In genomic region chr1:62510501-62510900, GRCm38 (mm10) we compare ENCODE assay signal across 21 mouse cellular contexts.
DNase-seq lines count a peak whose midpoint lies in the region; ATAC-seq and TF ChIP-seq lines count a peak whose summit lies in the region.
"Had no signal": no experiment of that assay in that cellular context is flagged by ENCODE, and none has a peak within 500 bp of the region (broad histone marks: within the 10 kb centered on the region; RNA-seq: fewer than 3 reads in every experiment).

No protein-coding gene starts in this region.

- peak; percentile 23 for DNase-seq in midbrain, embryonic 14.5 days
- DNase-seq in midbrain, postnatal 0 days (ENCODE audit: low spot score), result no peak
- DNase-seq in retina, embryonic 14.5 days (ENCODE audit: low spot score), result peak; percentile 66
- DNase-seq in retina, postnatal 1 day, result peak; percentile 64
- DNase-seq in liver, embryonic 11.5 days (ENCODE audit: low spot score), result no peak
- DNase-seq: adrenal gland, adult 2 months; adrenal gland, adult 8-10 months; adrenal gland, postnatal 10 days; adrenal gland, postnatal 14 days; adrenal gland, postnatal 25 days; adrenal gland, postnatal 36 days; B cell, adult 2 months; cerebellum, adult 11 months; cerebellum, adult 11-12 months; cerebellum, adult 18-20 months had no signal

- no peaks in the 10 kb centered on the region; the same call in 1 of the 2 replicates for H3K4me1 ChIP-seq in midbrain, embryonic 14.5 days (ENCODE audit: control insufficient read depth, insufficient read depth, low read length)
- H3K4me1 ChIP-seq in midbrain, postnatal 0 days (ENCODE audit: insufficient read depth, low read length), result no peaks in the 10 kb centered on the region
- H3K4me1 ChIP-seq in liver, embryonic 11.5 days (replicated peaks; ENCODE audit: control insufficient read depth, insufficient read depth, low read length), result no peaks in the 10 kb centered on the region
- H3K4me1 ChIP-seq in intestine, embryonic 15.5 days (replicated peaks), result no peaks in the 10 kb centered on the region

- 34% methylated on average over 4 of the region's 4 CpGs for WGBS in midbrain, embryonic 14.5 days
- 34% methylated on average over 4 of the region's 4 CpGs for WGBS in midbrain, postnatal 0 days
- 75% methylated on average over 4 of the region's 4 CpGs for WGBS in liver, embryonic 11.5 days
- 87% methylated on average over 4 of the region's 4 CpGs for WGBS in intestine, embryonic 15.5 days

- H3K27ac ChIP-seq in midbrain, embryonic 14.5 days (replicated peaks; ENCODE audit: low read depth, low read length), result no peak overlapping the region
- H3K27ac ChIP-seq in midbrain, postnatal 0 days (ENCODE audit: low read depth, low read length), result no peak overlapping the region
- H3K27ac ChIP-seq in liver, embryonic 11.5 days (ENCODE audit: low read depth, low read length), result no peak overlapping the region
- H3K27ac ChIP-seq in intestine, embryonic 15.5 days, result no peak overlapping the region

- H3K36me3 ChIP-seq in midbrain, embryonic 14.5 days (ENCODE audit: control insufficient read depth, insufficient read depth, low read length), result no peaks in the 10 kb centered on the region
- no peaks in the 10 kb centered on the region for H3K36me3 ChIP-seq in midbrain, postnatal 0 days (ENCODE audit: insufficient read depth, low read length)
- H3K36me3 ChIP-seq in liver, embryonic 11.5 days (ENCODE audit: control insufficient read depth, insufficient read depth, low read length), result no peaks in the 10 kb centered on the region
- H3K36me3 ChIP-seq in intestine, embryonic 15.5 days, result no peaks in the 10 kb centered on the region
- H3K36me3 ChIP-seq: G1E had no signal

- H3K27me3 ChIP-seq in midbrain, embryonic 14.5 days (ENCODE audit: control insufficient read depth, insufficient read depth, low read length), result no peaks in the 10 kb centered on the region
- no peaks in the 10 kb centered on the region for H3K27me3 ChIP-seq in midbrain, postnatal 0 days (ENCODE audit: insufficient read depth, low read length)
- H3K27me3 ChIP-seq in liver, embryonic 11.5 days (replicated peaks; ENCODE audit: control insufficient read depth, insufficient read depth, low read length), result no peaks in the 10 kb centered on the region
- no peaks in the 10 kb centered on the region for H3K27me3 ChIP-seq in intestine, embryonic 15.5 days (replicated peaks)
- H3K27me3 ChIP-seq: CH12.LX, Patski had no signal

- no peak overlapping the region for H3K4me3 ChIP-seq in midbrain, embryonic 14.5 days (replicated peaks; ENCODE audit: low read depth, low read length)
- no peak overlapping the region for H3K4me3 ChIP-seq in midbrain, postnatal 0 days (ENCODE audit: low read depth, low read length)
- H3K4me3 ChIP-seq in liver, embryonic 11.5 days (ENCODE audit: low read depth, low read length), result no peak overlapping the region
- no peak overlapping the region for H3K4me3 ChIP-seq in intestine, embryonic 15.5 days (replicated peaks)

- TF ChIP-seq CTCF in midbrain, postnatal 0 days (IDR thresholded peaks at IDR 0.05), result no peak

- H3K9ac ChIP-seq in midbrain, embryonic 14.5 days (replicated peaks; ENCODE audit: low read length), result no peak overlapping the region
- no peak overlapping the region for H3K9ac ChIP-seq in midbrain, postnatal 0 days (replicated peaks; ENCODE audit: low read length, poor library complexity, severe bottlenecking)
- no peak overlapping the region for H3K9ac ChIP-seq in liver, embryonic 11.5 days (ENCODE audit: low read depth, low read length)
- H3K9ac ChIP-seq in intestine, embryonic 15.5 days, result no peak overlapping the region

- ATAC-seq in midbrain, embryonic 14.5 days (ENCODE audit: low FRiP score, low TSS enrichment), result no peak
- no peak for ATAC-seq in midbrain, postnatal 0 days (ENCODE audit: low FRiP score)
- ATAC-seq in liver, embryonic 11.5 days (replicated peaks; ENCODE audit: low FRiP score), result no peak
- ATAC-seq in intestine, embryonic 15.5 days, result no peak
- ATAC-seq: activated CD4-positive, CD25-positive, alpha-beta regulatory T cell, adult 4 months; CD4-positive, CD25-positive, alpha-beta regulatory T cell, adult 4 months; Patski had no signal

- H3K9me3 ChIP-seq in midbrain, embryonic 14.5 days (ENCODE audit: control insufficient read depth, low read length), result no peaks in the 10 kb centered on the region
- no peaks in the 10 kb centered on the region for H3K9me3 ChIP-seq in midbrain, postnatal 0 days (ENCODE audit: low read length)
- no peaks in the 10 kb centered on the region for H3K9me3 ChIP-seq in liver, embryonic 11.5 days (ENCODE audit: control insufficient read depth, low read length)
- no peaks in the 10 kb centered on the region for H3K9me3 ChIP-seq in intestine, embryonic 15.5 days
- H3K9me3 ChIP-seq: G1E had no signal

- H3K4me2 ChIP-seq in midbrain, embryonic 14.5 days (ENCODE audit: low read length), result no peak overlapping the region
- H3K4me2 ChIP-seq in midbrain, postnatal 0 days (ENCODE audit: low read depth, low read length, poor library complexity, severe bottlenecking), result no peak overlapping the region
- no peak overlapping the region for H3K4me2 ChIP-seq in liver, embryonic 11.5 days
- H3K4me2 ChIP-seq in intestine, embryonic 15.5 days (replicated peaks), result no peak overlapping the region

Comparison
In these comparisons a context has a peak if more than half of its experiments do, and no peak if none do; other contexts are left out.
1. DNase-seq: peak in midbrain, embryonic 14.5 days (single experiment), retina, embryonic 14.5 days (single experiment) and retina, postnatal 1 day (single experiment); none in midbrain, postnatal 0 days (single experiment) and liver, embryonic 11.5 days (single experiment).